Mouse (Mus musculus): ENCODE results near the gene Pithd1. TPM values are rescaled to one million over a fixed set of nuclear protein-coding genes. Genes with fewer than 3 reads are reported as not detected.

Gene Pithd1
- polyA plus RNA-seq, 1 experiment from 2014 or later: 47.2 TPM

DNA sequence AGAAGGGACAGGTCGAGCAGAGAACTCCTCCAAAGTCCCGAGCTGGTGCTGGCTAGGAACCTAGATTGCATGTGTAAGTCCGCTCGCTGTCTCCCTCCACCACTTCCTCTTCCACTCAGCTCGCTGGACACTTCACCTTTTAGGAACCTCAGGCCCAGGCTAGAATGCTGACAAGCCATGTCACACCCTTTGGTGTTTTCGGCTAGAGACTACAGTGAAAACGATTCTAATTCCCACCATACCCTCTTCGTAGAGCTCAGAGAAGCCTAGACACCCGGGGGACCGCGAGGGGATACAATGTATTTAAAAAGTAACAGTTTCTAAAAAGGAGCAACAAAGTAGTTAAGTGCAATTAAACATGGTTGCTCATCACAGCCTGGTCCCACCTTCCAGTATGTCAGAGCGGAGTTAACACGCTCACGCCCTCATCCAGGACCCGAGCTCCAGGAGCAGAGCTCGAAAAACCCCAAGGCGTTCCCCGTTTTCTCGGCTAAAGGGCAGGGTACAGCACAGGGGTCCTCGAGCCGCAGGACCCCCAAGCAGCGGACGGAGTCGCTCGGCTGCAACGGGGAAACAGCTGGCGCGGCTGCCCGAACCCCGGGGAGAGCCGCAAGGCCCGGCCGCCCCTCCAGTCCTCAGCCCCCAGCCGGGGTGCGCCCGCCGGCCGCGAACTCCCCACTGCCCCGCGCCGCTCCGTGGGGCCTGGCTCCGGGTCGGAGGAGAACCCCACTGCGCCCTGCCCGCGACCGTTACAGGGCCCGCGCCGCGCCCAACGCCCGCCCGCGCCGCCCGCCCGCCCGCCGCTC lies 33.9 kb upstream of the Pithd1 start:
- peak overlapping the region; percentile 95 for H3K4me2 ChIP-seq
- H3K4me3 ChIP-seq: peak overlapping the region; percentile 98
- ATAC-seq (ENCODE audit: insufficient number of reproducible peaks, low FRiP score): peak; percentile 75
- peak overlapping the region; percentile 81 for H3K27ac ChIP-seq (ENCODE audit: poor library complexity, severe bottlenecking)
- no peaks in the 10 kb centered on the region for H3K36me3 ChIP-seq
- under 1% methylated on average over 49 of the region's 62 CpGs for WGBS
- peaks cover 18% of the 10 kb centered on the region for H3K4me1 ChIP-seq (replicated peaks)
- H3K9me3 ChIP-seq (replicated peaks): no peaks in the 10 kb centered on the region
- H3K27me3 ChIP-seq (replicated peaks): no peaks in the 10 kb centered on the region
- H3K9ac ChIP-seq: peak overlapping the region; percentile 99

GRCm38 (mm10) chr4:136016059-136016602 lies 29.1 kb upstream of the Pithd1 start:
- Histone ChIP-seq H3K4me2 (no peak overlapping the region), H3K36me3 (peaks cover 29% of the 10 kb centered on the region), H3K4me1 (replicated peaks) (peaks cover 18% of the 10 kb centered on the region), H3K9ac (no peak overlapping the region), H3K27me3 (replicated peaks) (no peaks in the 10 kb centered on the region), H3K27ac (ENCODE audit: poor library complexity, severe bottlenecking) (no peak overlapping the region), H3K9me3 (replicated peaks) (no peaks in the 10 kb centered on the region), H3K4me3 (no peak overlapping the region)
- 84% methylated on average over 3 of the region's 3 CpGs for WGBS
- ATAC-seq (ENCODE audit: insufficient number of reproducible peaks, low FRiP score): no peak

DNA sequence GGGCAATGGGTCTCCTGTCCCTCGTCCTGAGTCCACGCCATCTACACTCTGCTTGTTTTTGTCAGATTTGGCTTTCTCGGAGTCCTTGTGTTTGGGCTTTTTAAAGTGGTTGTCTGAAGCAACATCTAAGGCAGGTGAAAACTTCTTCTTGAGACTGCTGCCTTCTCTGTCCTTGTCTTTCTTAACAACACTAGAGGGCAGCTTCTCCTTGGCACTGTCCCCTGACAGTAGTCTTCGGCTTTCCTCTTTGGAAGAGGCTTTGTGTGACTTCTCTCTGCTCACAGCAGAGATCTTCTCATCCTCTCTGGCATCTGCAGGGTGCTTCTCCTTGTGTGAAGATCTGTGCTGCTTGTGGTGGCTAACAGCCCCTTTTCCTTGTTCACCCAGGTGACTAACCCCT lies 23.5 kb upstream of the Pithd1 start:
- no peak for ATAC-seq (ENCODE audit: insufficient number of reproducible peaks, low FRiP score)
- H3K27me3 ChIP-seq (replicated peaks): no peaks in the 10 kb centered on the region
- no peak overlapping the region for H3K9ac ChIP-seq
- no peaks in the 10 kb centered on the region for H3K4me1 ChIP-seq (replicated peaks)
- no peak overlapping the region for H3K27ac ChIP-seq (ENCODE audit: poor library complexity, severe bottlenecking)
- peaks cover 80% of the 10 kb centered on the region for H3K36me3 ChIP-seq
- no peak overlapping the region for H3K4me3 ChIP-seq
- no peaks in the 10 kb centered on the region for H3K9me3 ChIP-seq (replicated peaks)
- H3K4me2 ChIP-seq: no peak overlapping the region
- 85% methylated on average over 4 of the region's 4 CpGs for WGBS

GRCm38 (mm10) chr4:136008782-136009447 lies 21.9 kb upstream of the Pithd1 start:
- ATAC-seq (ENCODE audit: insufficient number of reproducible peaks, low FRiP score): no peak
- H3K27ac ChIP-seq (ENCODE audit: poor library complexity, severe bottlenecking): no peak overlapping the region
- H3K9ac ChIP-seq: no peak overlapping the region
- no peaks in the 10 kb centered on the region for H3K9me3 ChIP-seq (replicated peaks)
- H3K4me3 ChIP-seq: no peak overlapping the region
- 94% methylated on average over 8 of the region's 8 CpGs for WGBS
- peaks cover 93% of the 10 kb centered on the region for H3K36me3 ChIP-seq
- no peak overlapping the region for H3K4me2 ChIP-seq
- 0 out of 2 replicates have a peak, but pooled peaks cover 3% of the 10 kb centered on the region for H3K4me1 ChIP-seq (replicated peaks)
- no peaks in the 10 kb centered on the region for H3K27me3 ChIP-seq (replicated peaks)

GRCm38 (mm10) chr4:136006821-136007220 lies 19.8 kb upstream of the Pithd1 start:
- no peak for ATAC-seq (ENCODE audit: insufficient number of reproducible peaks, low FRiP score)
- Histone ChIP-seq H3K9me3 (replicated peaks) (no peaks in the 10 kb centered on the region), H3K4me1 (replicated peaks) (0 out of 2 replicates have a peak, but pooled peaks cover 3% of the 10 kb centered on the region), H3K36me3 (peaks cover 93% of the 10 kb centered on the region), H3K27ac (ENCODE audit: poor library complexity, severe bottlenecking) (no peak overlapping the region), H3K4me2 (no peak overlapping the region), H3K9ac (no peak overlapping the region), H3K27me3 (replicated peaks) (no peaks in the 10 kb centered on the region), H3K4me3 (no peak overlapping the region)
- 89% methylated on average over 3 of the region's 3 CpGs for WGBS

GRCm38 (mm10) chr4:136004921-136005320 lies 17.9 kb upstream of the Pithd1 start:
- ATAC-seq (ENCODE audit: insufficient number of reproducible peaks, low FRiP score): no peak
- no peak overlapping the region for H3K4me2 ChIP-seq
- 0 out of 2 replicates have a peak, but pooled peaks cover 3% of the 10 kb centered on the region for H3K4me1 ChIP-seq (replicated peaks)
- no peak overlapping the region for H3K9ac ChIP-seq
- no peaks in the 10 kb centered on the region for H3K27me3 ChIP-seq (replicated peaks)
- 90% methylated on average over 2 of the region's 2 CpGs for WGBS
- peaks cover 83% of the 10 kb centered on the region for H3K36me3 ChIP-seq
- no peaks in the 10 kb centered on the region for H3K9me3 ChIP-seq (replicated peaks)
- no peak overlapping the region for H3K27ac ChIP-seq (ENCODE audit: poor library complexity, severe bottlenecking)
- H3K4me3 ChIP-seq: no peak overlapping the region

DNA sequence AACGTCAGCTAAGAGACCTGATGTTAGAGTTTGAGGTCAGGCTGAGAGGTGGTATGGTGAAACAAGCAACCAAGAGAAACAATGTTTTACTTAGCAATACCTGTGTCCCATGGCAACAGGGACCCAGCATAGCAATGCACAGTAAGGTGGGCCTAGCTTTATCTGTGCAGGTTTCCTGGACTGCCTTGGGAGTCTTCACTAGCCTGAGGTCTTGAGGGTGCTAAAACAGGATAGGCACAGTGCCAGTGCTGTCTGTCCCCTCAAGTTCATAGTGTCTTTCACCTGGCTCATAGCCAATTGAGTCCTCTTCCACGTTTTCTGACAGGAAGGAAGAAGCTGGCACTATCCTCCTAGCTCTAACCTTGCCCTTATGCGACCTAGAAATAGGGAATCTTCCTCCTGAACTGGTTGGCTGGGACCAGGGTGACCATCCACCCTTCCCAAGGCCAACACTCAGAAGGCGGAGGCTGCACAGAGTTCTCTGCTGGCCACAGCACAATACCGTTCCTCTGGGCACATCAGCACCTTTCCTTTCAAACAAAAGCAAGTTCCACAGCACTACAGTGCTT lies 17.1 kb upstream of the Pithd1 start:
- Histone ChIP-seq H3K4me1 (replicated peaks) (0 out of 2 replicates have a peak, but pooled peaks cover 3% of the 10 kb centered on the region), H3K36me3 (peaks cover 76% of the 10 kb centered on the region), H3K9me3 (replicated peaks) (no peaks in the 10 kb centered on the region), H3K27ac (ENCODE audit: poor library complexity, severe bottlenecking) (no peak overlapping the region), H3K4me3 (no peak overlapping the region), H3K4me2 (no peak overlapping the region), H3K27me3 (replicated peaks) (no peaks in the 10 kb centered on the region), H3K9ac (no peak overlapping the region)
- ATAC-seq (ENCODE audit: insufficient number of reproducible peaks, low FRiP score): no peak
- 82% methylated on average over 5 of the region's 5 CpGs for WGBS

- no peak overlapping the region for H3K9ac ChIP-seq
- no peak overlapping the region for H3K4me3 ChIP-seq
- peaks cover 10% of the 10 kb centered on the region; the same call in 1 of the 2 replicates for H3K9me3 ChIP-seq (replicated peaks)
- WGBS: 78% methylated on average over 4 of the region's 4 CpGs
- ATAC-seq (ENCODE audit: insufficient number of reproducible peaks, low FRiP score): no peak
- no peak overlapping the region for H3K4me2 ChIP-seq
- no peaks in the 10 kb centered on the region for H3K27me3 ChIP-seq (replicated peaks)
- no peaks in the 10 kb centered on the region for H3K36me3 ChIP-seq
- H3K4me1 ChIP-seq (replicated peaks): no peaks in the 10 kb centered on the region
- H3K27ac ChIP-seq (ENCODE audit: poor library complexity, severe bottlenecking): no peak overlapping the region
These were observed 8.1 kb upstream of the Pithd1 start for GRCm38 (mm10) chr4:135995118-135995517.

DNA sequence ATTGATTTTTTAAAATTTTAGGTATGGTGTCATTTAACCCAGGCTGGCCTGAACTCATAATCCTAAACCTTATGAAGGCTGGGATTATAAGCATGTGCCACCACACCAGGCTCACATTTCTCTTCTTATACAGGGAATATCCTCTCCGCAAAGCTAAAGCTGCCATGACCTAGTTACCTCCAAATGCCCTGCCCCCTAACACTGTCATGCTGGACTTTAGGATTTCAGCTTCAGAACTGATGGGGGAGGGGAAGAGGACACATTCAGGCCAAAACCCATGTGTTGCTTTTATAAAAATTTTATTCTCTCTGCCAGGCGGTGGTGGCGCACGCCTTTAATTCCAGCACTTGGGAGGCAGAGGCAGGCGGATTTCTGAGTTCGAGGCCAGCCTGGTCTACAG lies 6.9 kb upstream of the Pithd1 start:
- Histone ChIP-seq H3K9me3 (replicated peaks) (peaks cover 10% of the 10 kb centered on the region; the same call in 1 of the 2 replicates), H3K36me3 (no peaks in the 10 kb centered on the region), H3K27ac (ENCODE audit: poor library complexity, severe bottlenecking) (no peak overlapping the region), H3K9ac (no peak overlapping the region), H3K27me3 (replicated peaks) (no peaks in the 10 kb centered on the region), H3K4me2 (no peak overlapping the region), H3K4me3 (no peak overlapping the region), H3K4me1 (replicated peaks) (no peaks in the 10 kb centered on the region)
- WGBS: 93% methylated on average over 6 of the region's 6 CpGs
- no peak for ATAC-seq (ENCODE audit: insufficient number of reproducible peaks, low FRiP score)

DNA sequence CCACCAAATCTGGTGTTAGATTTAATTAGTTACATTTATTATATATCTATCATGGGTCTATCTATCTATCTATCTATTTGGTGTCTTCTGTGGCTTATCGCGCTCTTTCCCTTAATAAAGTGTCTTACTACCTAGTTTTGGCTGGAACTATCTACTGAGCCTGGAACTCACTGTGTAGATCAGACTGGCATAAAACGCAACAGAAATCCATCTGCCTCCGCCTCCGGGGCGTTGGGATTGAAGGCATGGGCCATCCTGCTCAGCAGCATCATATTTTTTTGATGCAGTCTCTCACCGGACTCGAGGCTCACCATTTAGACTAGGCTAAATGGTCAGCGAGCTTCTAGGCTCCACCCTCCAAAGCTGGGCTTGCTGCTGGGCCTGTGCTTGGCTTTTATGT lies 650 bp upstream of the Pithd1 start:
- ATAC-seq (ENCODE audit: insufficient number of reproducible peaks, low FRiP score): no peak

More for the DNA sequence above, 650 bp upstream of the Pithd1 start:
- WGBS: 66% methylated on average over 9 of the region's 9 CpGs
- H3K4me1 ChIP-seq (replicated peaks): peaks cover 26% of the 10 kb centered on the region
- peaks cover 28% of the 10 kb centered on the region for H3K36me3 ChIP-seq
- H3K4me2 ChIP-seq: peak overlapping the region; percentile 87
- no peaks in the 10 kb centered on the region for H3K27me3 ChIP-seq (replicated peaks)
- H3K9me3 ChIP-seq (replicated peaks): 0 out of 2 replicates have a peak, but pooled peaks cover 4% of the 10 kb centered on the region
- H3K27ac ChIP-seq (ENCODE audit: poor library complexity, severe bottlenecking): peak overlapping the region; percentile 90; the same call in 1 of the 2 replicates
- peak overlapping the region; percentile 99 for H3K9ac ChIP-seq
- peak overlapping the region; percentile 87 for H3K4me3 ChIP-seq
